Mouse (Mus musculus) brain, embryonic 14.5 days (tissue): ENCODE measurements around the gene Rhbdl1. TPM values are rescaled to one million over a fixed set of nuclear protein-coding genes. Genes with fewer than 3 reads are reported as not detected.

Experiments
- DNase-seq: peaks from one replicate; pipeline ENCODE4 v3.0.0-alpha.2; 2011; ENCODE audit warnings: low read depth
- CTCF ChIP-seq: fragments of 200-500 bp; IDR thresholded peaks from 2 replicates; pipeline ENCODE4 v1.5.1; 2012; ENCODE audit warnings: inconsistent platforms, mild to moderate bottlenecking, moderate library complexity, borderline replicate concordance; ENCODE audit not compliant: insufficient read depth, insufficient read length; ENCODE audit errors: extremely low read depth
- POLR2A ChIP-seq: fragments of 200-500 bp; IDR thresholded peaks from 2 replicates; pipeline ENCODE4 v1.6.1; 2012; ENCODE audit warnings: mild to moderate bottlenecking, inconsistent platforms, borderline replicate concordance; ENCODE audit not compliant: poor library complexity, insufficient read depth, insufficient read length, severe bottlenecking; ENCODE audit errors: extremely low read depth
- polyA plus RNA-seq: library from polyadenylated mRNA; depleted of rRNA; stranded (reverse); fragments of >200 nt; gene quantifications from 2 replicates; pipeline ENCODE4 v1.2.3, GENCODE M21; 2012; rRNA removed

Rhbdl1 gene
- polyA plus RNA-seq, 1 experiment: 56.2 TPM

DNA sequence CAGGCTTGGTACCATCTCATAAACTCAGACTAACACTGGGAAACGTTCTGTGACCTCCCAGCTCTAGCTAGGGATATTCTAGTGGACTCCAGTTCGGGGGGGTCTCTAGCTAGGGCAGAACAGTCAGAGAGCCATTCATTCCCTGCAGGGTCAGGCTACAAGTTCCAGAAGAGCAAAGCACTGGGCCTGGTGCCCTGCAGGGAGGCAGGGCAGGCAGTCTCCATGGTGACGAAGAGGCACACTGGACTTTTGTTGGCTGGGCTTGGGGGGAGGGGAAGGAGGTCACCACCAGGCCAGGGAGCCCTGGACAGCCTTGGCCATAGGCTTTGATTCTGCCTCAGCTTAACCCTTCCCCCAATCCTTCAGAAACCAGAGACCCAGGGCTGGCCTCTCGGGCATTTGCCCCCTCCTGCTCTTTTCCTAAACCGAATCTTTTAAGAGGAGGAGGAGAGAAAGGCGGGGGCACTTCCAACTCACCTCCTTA, 41.4 kb downstream of the Rhbdl1 start, which contains the start of gene AC134908.4:
AC134908.4 (minus strand) TSS at position 51 of the 484 bp plus-strand sequence.
- peak; percentile 65 for DNase-seq
- TF ChIP-seq POLR2A (no peak), CTCF (no peak)

DNA sequence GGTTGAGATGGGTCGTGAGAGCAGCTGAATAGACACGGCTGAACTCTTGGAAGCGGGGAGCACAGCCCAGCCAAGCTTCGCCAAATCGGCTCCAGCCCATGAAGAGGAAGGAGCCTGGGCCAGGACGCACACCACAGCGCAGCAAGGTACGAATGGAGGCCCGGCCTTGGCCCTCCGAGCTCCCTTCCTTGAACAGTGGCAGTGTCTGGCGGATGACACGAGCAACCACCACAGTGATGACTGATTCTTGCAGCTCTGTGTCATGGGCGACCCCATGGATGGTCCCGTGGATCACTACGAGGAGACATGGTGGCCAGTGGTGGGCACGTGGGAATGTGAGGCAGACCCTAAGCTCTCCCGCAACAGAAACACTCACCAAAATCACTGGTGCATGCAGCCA, 42.1 kb downstream of the Rhbdl1 start:
- TF ChIP-seq POLR2A: no peak
- no peak for TF ChIP-seq CTCF
- no peak for DNase-seq

DNA sequence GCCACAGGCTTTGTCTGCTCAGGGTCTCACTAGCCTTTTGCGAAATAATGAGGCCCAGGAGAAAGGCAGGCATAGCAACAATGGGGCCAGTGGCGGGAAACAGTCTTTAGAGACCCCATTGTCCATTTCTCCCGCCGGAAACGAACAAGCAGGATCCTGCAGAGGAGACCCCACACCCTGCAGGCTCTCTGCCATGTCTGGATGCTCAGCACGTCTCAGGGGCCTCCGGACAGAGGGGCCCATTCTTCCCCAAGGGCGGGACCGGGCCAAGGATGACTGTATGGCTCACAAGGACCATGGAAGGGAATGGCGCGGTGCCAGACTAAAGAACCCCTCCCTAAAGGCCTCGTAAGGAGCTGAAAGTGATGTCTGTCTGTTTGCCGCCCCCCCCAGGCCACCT, 42.9 kb downstream of the Rhbdl1 start:
- TF ChIP-seq POLR2A (no peak), CTCF (no peak)
- peak; percentile 76 for DNase-seq

DNA sequence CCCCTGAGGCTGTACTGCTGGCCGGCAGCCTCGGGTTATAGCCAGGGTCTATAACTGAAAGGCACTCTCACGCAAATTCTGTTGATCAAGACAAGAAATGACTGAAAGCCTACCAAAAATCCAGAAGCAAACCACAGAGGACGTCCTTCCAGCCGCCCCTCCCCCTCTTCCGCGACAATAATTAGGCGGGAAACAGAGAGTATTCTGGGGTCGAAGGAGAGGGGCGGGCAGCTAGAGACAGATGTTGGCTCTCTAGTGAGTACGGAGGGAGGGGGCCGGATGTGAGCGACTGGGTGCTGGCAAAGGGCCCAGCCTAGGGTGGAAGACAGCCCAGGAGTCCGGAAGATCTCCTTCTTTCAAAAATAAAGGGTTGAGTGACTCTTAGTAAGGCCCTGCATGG, 44.5 kb downstream of the Rhbdl1 start, which contains the start of gene Fam173a:
Fam173a (minus strand) TSS at position 287 of the 400 bp plus-strand sequence.
- TF ChIP-seq POLR2A (no peak), CTCF (no peak)
- DNase-seq: peak; percentile 88

DNA sequence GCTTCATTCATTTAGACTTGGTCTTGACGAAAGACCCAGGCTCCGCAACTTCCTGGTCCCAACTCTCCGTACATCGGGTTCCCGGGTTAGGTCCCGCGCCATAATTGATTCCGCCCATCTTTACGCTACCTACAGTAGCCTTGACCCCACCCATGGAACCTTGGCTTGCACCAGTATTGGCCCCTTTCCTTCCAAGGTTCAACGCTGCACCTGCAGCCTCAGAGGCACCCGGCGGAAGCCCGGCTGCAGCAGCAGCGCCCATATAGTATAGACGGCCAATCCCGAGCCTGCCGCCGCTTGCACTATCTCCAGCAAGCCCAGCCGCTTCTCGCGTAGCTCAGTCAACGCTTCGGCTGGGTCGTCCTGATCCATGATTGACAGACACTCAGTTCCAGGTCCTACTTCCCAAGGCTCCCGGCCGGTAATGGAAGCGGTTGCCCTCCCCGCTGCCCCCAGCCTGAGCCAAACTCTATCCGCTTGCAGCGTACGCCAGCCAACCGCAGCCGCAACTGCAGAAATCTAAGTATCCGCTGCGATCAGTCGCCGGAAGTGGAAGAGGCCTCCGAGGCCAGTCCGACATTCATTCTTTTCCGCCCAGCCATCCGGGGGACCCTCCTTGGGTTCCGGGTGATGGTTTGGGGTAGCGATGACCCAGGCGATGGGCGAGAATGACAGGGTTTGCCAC, 45.1 kb downstream of the Rhbdl1 start:
- peak; percentile 94 for DNase-seq
- TF ChIP-seq CTCF (no peak), POLR2A (peak; percentile 42; the same call in 1 of the 2 replicates)

DNA sequence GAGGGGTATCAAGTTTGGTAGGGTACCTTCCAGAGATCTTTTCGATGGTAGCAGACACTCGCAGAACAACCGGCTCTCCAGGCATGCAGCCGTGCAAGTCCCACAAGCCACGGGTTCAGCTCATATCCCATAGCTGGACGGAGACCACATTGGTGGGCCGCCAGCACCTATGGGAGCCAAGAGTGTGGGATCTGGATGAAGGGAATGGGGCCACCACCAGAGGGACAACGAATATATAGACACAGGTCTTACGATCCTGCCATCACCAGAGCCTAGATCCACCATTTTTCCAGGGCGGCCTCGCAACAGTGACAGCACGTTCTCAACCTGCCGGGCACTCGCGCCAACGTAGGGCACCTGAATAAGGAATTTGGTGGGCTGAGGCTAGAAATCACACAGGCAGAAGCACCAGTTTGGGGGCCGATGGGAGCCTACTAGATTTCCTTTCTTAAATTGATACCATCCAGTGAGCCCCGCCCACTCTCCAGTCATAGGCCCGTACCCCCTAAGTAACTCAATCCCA, 45.7 kb downstream of the Rhbdl1 start:
- peak; percentile 69 for DNase-seq
- no peak for TF ChIP-seq POLR2A
- no peak for TF ChIP-seq CTCF

DNA sequence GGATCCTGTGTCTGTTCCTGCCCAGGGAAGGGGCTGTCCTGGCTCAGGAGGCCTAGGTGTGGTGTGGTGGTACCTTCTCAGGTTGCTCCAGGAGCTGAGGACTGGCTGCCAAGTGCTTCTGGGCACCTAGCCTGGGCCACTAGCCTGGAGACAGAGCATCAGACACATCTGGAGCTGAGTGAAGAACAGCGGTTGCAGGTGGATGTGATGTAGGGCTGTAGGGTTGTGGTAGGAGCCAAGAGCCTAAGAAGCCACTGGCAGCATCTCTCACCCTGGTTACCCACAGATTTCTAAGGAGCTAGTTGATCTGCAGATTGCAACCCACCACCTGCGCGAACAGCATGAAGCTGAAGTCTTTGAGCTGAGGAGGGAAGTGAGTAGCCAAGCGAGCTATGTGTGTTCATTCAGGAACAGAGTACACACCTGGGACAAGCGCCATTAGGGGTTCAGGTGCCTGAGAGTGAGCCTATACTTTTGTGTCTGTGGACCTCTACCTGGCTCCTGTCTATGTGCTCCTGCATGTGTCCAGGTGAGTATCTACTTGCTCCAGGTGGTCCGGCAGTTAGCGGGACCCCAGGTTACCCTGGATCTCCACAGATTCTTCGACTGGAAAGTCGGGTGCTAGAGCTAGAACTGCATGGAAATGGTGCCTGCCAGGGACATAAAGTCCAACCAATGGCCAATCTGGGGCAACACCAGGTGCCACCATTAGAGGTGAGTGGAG, 50.2 kb downstream of the Rhbdl1 start:
- TF ChIP-seq POLR2A (no peak), CTCF (no peak)
- DNase-seq: no peak

DNA sequence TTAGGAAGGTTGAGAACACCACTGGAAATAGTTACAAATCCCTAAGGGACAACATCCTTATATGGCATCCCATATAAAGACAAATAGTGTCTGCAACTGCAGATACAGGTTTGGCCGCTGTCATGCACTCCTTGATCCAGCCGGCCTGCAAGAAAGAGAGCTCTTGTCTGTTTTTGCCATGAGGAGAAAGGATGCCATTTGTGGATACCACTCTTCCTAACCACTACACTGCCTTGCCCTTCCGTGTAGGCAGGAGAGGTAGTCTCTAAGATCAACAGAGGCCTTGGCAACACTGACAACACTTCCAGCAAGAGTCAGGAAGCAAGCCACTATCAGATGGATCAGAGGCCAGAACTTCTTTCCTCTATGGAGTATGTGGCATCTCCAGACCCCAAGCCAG, 50.8 kb downstream of the Rhbdl1 start, which contains the start of gene Ccdc78:
Ccdc78 (plus strand) TSS at position 301 of the 400 bp plus-strand sequence.
- no peak for DNase-seq
- TF ChIP-seq CTCF (no peak), POLR2A (no peak)

DNA sequence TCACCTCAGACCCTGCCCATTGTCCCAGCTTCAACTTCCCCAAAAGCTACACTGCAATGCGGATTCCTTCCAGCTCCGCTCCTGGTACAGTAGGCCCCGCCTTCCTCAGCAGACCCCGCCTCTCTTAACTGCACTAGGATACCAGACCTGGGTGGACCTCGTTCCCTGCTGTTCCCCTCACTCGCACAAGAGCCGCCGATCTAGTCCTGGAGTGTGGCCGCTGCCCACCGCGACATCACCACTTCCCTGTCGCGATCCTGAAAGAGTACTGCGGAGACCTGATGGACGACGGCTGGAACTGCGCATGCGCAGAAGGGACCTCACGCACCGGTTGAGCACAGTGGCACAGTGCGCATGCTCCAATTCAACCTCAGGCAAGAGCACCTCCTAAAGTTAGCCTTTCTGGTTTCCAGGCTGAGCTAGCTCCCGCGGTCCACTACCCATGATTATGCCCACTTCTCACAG, 51.8 kb downstream of the Rhbdl1 start, which contains the start of gene Haghl:
Haghl (minus strand) TSS at position 393 of the 465 bp plus-strand sequence.
- no peak for TF ChIP-seq CTCF
- TF ChIP-seq POLR2A: peak; percentile 46; the same call in 1 of the 2 replicates

More for the DNA sequence above, 51.8 kb downstream of the Rhbdl1 start, which contains the start of gene Haghl:
- peak; percentile 98 for DNase-seq

Other genes starting within 250 kb of the Rhbdl1 start
- 0.90 and 1.1 TPM in 2 replicates for gene Gng13, start 120.1 kb downstream of the Rhbdl1 start, polyA plus RNA-seq
- 12.4 and 18.7 TPM in 2 replicates for gene Chtf18, start 109.9 kb downstream of the Rhbdl1 start, polyA plus RNA-seq
- 43.2 and 59.4 TPM in 2 replicates for gene Rpusd1, start 109.6 kb downstream of the Rhbdl1 start, polyA plus RNA-seq
- gene Mslnl, start 101.3 kb downstream of the Rhbdl1 start, polyA plus RNA-seq: 0.09 TPM in 1 of 2 replicates, not detected in the other
- gene Msln, start 82.9 kb downstream of the Rhbdl1 start, polyA plus RNA-seq: 0.07 and 0.19 TPM in 2 replicates
- gene Narfl, start 63.5 kb downstream of the Rhbdl1 start, polyA plus RNA-seq: 26.7 and 30.6 TPM in 2 replicates
- 167 and 268 TPM in 2 replicates for gene Haghl, start 51.6 kb downstream of the Rhbdl1 start, polyA plus RNA-seq
- 0.08 and 0.11 TPM in 2 replicates for gene Ccdc78, start 50.7 kb downstream of the Rhbdl1 start, polyA plus RNA-seq
- gene Fam173a, start 44.4 kb downstream of the Rhbdl1 start, polyA plus RNA-seq: 93.9 and 145 TPM in 2 replicates
- 0.12 and 0.21 TPM in 2 replicates for gene AC134908.4, start 41.6 kb downstream of the Rhbdl1 start, polyA plus RNA-seq
- gene Metrn, start 40.2 kb downstream of the Rhbdl1 start, polyA plus RNA-seq: 107 and 109 TPM in 2 replicates
- gene Fbxl16, start 28.2 kb downstream of the Rhbdl1 start, polyA plus RNA-seq: 91.8 and 101 TPM in 2 replicates
- gene Wdr24, start 13.7 kb downstream of the Rhbdl1 start, polyA plus RNA-seq: 47.0 and 57.5 TPM in 2 replicates
- gene Jmjd8, start 8.4 kb downstream of the Rhbdl1 start, polyA plus RNA-seq: 80.0 and 93.6 TPM in 2 replicates
- 252 and 308 TPM in 2 replicates for gene Stub1, start 3.9 kb downstream of the Rhbdl1 start, polyA plus RNA-seq
- gene Gm20683, start 4.5 kb upstream of the Rhbdl1 start, polyA plus RNA-seq: 26.6 and 40.8 TPM in 2 replicates
- gene Rhot2, start 7.6 kb upstream of the Rhbdl1 start, polyA plus RNA-seq: 88.4 and 111 TPM in 2 replicates
- 49.5 and 81.1 TPM in 2 replicates for gene Wdr90, start 24.2 kb upstream of the Rhbdl1 start, polyA plus RNA-seq
- 11.7 and 14.8 TPM in 2 replicates for gene Mcrip2, start 31.5 kb upstream of the Rhbdl1 start, polyA plus RNA-seq
- 71.4 and 89.5 TPM in 2 replicates for gene Mettl26, start 37.8 kb upstream of the Rhbdl1 start, polyA plus RNA-seq
- 0.66 and 0.90 TPM in 2 replicates for gene Wfikkn1, start 43.6 kb upstream of the Rhbdl1 start, polyA plus RNA-seq
- gene Rab40c, start 82.4 kb upstream of the Rhbdl1 start, polyA plus RNA-seq: 88.3 and 98.8 TPM in 2 replicates
- gene Pigq, start 107.6 kb upstream of the Rhbdl1 start, polyA plus RNA-seq: 117 and 126 TPM in 2 replicates
- gene Nhlrc4, start 107.7 kb upstream of the Rhbdl1 start, polyA plus RNA-seq: 0.08 and 0.56 TPM in 2 replicates
- gene A930017K11Rik, start 115.3 kb upstream of the Rhbdl1 start, polyA plus RNA-seq: 0.66 and 1.0 TPM in 2 replicates
- 50.4 and 50.5 TPM in 2 replicates for gene Capn15, start 148.5 kb upstream of the Rhbdl1 start, polyA plus RNA-seq
- 68.5 and 82.4 TPM in 2 replicates for gene Rab11fip3, start 232.3 kb upstream of the Rhbdl1 start, polyA plus RNA-seq